Mouse (Mus musculus) spleen, adult 2 months (tissue): ENCODE data around the gene Mei1. TPM values are rescaled to one million over a fixed set of nuclear protein-coding genes. Genes with fewer than 3 reads are reported as not detected.

Experiments used
- DNase-seq, 2 experiments: peaks; one replicate each; pipeline versions ENCODE4 v3.0.0 to v3.0.0-alpha.2; 2012 to 2021; ENCODE audit warnings: low spot score in 2 of 2, low read depth in 1 of 2
- H3K27ac ChIP-seq: fragments of 200-500 bp; 2 replicates; pipeline ENCODE4 v1.5.1; 2012; ENCODE audit warnings: low read length, inconsistent platforms; ENCODE audit not compliant: insufficient read depth
- H3K27me3 ChIP-seq: fragments of 200-500 bp; 2 replicates; pipeline ENCODE4 v1.6.1; 2012; ENCODE audit warnings: mild to moderate bottlenecking, moderate library complexity, low read length, inconsistent platforms; ENCODE audit not compliant: control insufficient read depth, insufficient read depth
- H3K36me3 ChIP-seq: fragments of 200-500 bp; 2 replicates; pipeline ENCODE4 v1.6.1; 2012; ENCODE audit warnings: mild to moderate bottlenecking, low read length, inconsistent platforms; ENCODE audit not compliant: control insufficient read depth, insufficient read depth
- H3K4me1 ChIP-seq: fragments of 200-500 bp; 2 replicates; pipeline ENCODE4 v1.6.1; 2011; ENCODE audit warnings: inconsistent platforms; ENCODE audit not compliant: control insufficient read depth, insufficient read depth, insufficient read length
- H3K4me3 ChIP-seq: fragments of 200-500 bp; 2 replicates; pipeline ENCODE4 v1.5.1; 2011; ENCODE audit warnings: mild to moderate bottlenecking, inconsistent platforms; ENCODE audit not compliant: insufficient read depth, insufficient read length; ENCODE audit errors: extremely low read depth
- CTCF ChIP-seq: fragments of 200-500 bp; IDR thresholded peaks from 2 replicates; pipeline ENCODE4 v1.5.1; 2011; ENCODE audit warnings: mild to moderate bottlenecking, inconsistent platforms; ENCODE audit not compliant: insufficient read depth, insufficient read length, insufficient replicate concordance; ENCODE audit errors: extremely low read depth
- POLR2A ChIP-seq: fragments of 200-500 bp; IDR thresholded peaks from 2 replicates; pipeline ENCODE4 v1.6.1; 2011; ENCODE audit warnings: low read depth, low read length, inconsistent platforms
- WGBS: fragments of 180-500 bp; shearing (Covaris S2); methylation state at CpG from one replicate; pipeline ENCODE4 v1.1.7; 2018; 5-methylcytosine and 5-hydroxymethylcytosine counted together
- polyA plus RNA-seq: library from polyadenylated mRNA; depleted of rRNA; stranded (reverse); fragments of >200 nt; gene quantifications from 2 replicates; pipeline ENCODE4 v1.2.3, GENCODE M21; 2012

Gene Mei1
- polyA plus RNA-seq, 1 experiment, result not detected

DNA sequence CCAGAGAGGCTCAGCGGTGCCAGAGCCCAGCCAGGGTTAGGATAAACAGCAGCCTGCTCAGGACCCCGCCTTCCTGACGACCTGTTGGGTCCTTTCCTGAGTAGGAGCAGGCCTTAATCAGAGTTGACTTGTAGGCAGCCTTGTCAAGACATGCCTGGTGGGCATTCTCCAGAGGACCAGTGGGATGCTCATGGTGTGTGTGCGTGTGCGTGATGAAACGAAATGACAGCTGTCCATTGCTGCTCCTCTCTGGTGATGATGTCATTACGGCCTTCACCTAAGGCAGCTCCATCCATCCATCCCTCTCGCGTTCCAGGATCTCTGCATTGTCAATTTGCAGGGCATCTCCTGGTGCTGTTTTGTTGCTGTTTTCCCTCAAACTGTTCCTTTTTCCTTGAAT, 89.7 kb downstream of the Mei1 start:
- no peak overlapping the region for H3K27ac ChIP-seq
- TF ChIP-seq POLR2A (no peak), CTCF (no peak)
- H3K27me3 ChIP-seq, result no peaks in the 10 kb centered on the region
- no peak overlapping the region for H3K4me3 ChIP-seq
- DNase-seq, result no peak
- H3K36me3 ChIP-seq, result no peaks in the 10 kb centered on the region
- 89% methylated on average over 9 of the region's 9 CpGs for WGBS
- peaks cover 50% of the 10 kb centered on the region for H3K4me1 ChIP-seq

DNA sequence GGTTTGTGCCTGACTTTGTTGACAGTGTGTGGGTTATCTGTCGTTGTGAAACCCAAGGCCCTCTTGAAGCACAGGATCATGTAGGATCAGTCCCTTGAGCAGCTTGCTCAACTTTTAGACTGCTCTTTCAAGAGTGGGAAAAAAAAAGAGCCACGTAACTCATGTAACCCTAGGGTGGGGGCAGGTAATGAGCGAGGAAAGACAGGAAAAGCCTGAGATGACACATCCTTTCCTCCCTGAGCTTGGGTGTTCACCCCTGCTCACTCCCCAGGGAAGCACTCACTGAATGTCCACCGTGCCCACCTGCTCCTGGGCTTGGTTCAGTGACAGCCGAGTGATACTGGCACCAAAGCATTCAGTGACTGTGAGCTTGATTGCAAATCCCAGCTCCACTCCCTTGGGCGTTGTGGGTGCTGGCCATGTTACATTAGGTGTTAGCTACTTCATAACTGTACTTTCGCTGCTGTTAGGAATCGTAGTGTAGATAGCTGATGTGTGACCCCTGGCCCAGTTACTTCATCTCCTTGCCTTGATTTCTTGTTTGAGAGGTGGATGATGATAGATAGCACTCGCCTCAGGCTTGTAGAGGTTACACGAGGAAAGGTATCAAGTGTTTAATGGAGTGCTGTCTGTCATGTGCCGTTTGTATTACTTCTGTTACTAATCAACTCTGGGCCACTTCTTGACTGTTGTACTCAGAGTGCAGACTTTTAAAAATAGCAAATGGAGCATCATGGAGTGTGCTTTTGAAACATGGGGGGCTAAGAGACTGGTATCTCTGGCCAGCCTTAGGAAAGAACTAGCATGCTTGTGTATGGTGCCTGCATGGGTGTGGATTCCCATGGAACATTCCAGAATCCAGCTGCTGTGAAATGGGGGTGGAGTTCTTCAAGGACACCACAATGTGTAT, 91.2 kb downstream of the Mei1 start:
- Histone ChIP-seq H3K36me3 (no peaks in the 10 kb centered on the region), H3K4me1 (peaks cover 53% of the 10 kb centered on the region), H3K4me3 (no peak overlapping the region), H3K27ac (peak overlapping the region; percentile 40; the same call in 1 of the 2 replicates), H3K27me3 (no peaks in the 10 kb centered on the region)
- no peak for DNase-seq
- WGBS, result 50% methylated on average over 11 of the region's 11 CpGs
- no peak for TF ChIP-seq CTCF
- TF ChIP-seq POLR2A, result no peak

DNA sequence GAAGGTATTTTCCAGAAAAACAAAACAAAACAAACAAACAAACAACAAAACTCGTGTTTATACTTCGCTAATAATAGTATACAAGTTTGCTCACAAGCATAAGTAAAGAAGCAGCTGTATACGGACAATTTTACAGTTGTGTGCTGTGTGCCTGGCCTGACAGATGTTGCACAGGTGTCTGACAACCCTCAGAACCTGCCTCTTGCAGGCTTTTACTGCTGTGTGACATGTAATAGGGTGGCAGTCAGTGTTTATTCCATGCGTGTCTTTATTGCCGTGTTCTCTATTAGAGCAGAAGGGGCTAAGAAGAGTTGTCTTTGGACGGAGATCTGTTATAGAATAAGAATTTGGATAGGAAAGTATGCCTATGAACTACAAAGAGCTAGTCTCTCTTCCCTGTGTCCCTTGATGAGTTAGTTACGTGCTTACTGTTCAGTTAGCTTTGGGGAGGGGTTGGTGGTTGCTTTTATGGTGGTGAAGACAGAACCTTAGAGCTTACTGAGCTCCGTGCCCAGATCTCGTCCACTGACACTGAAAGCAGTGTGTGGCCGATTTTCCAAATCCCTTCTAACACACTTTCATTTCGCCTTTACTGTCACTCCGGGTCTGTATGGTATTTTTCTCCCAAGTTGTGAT, 92.3 kb downstream of the Mei1 start:
- Histone ChIP-seq H3K4me1 (peaks cover 51% of the 10 kb centered on the region; the same call in 1 of the 2 replicates), H3K4me3 (no peak overlapping the region), H3K27ac (peak overlapping the region; percentile 31), H3K27me3 (no peaks in the 10 kb centered on the region), H3K36me3 (no peaks in the 10 kb centered on the region)
- TF ChIP-seq CTCF, result no peak
- 74% methylated on average over 12 of the region's 12 CpGs for WGBS
- DNase-seq, result no peak

DNA sequence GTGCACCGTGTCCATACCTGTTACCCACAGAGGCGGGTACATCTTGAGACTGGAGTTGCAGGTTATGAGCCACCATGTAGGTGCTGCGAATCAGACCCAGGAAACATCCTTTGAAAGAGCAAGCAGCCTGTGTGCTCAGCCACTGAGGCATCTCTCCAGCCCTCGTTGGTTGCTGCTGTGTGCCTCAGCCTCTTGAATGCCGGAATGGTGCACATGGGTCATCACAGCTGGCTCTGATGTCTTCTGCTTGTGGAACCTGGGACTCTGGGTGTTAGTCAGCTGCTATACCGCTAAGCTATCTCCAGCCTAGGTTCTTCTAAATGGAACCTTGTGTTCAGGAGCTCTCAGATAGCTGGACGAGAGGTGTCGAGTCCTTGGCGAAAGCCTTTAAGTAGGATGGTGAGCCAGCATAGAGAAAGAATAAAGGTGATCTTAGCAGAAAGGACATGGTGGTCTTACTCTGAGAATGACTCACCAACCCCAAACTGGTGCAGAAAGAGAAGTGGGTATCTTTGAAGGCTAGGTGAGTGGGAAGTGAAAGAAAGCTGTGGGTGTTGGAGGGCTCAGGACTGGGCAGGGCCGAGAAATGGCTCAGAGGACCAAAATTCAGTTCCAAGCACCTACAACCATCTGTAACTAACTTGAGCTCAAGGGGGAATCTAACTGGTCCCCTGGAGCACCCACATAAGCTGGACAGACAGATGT, 93.7 kb downstream of the Mei1 start:
- WGBS, result 52% methylated on average over 10 of the region's 10 CpGs
- TF ChIP-seq POLR2A (no peak), CTCF (no peak)
- no peaks in the 10 kb centered on the region for H3K36me3 ChIP-seq
- H3K27me3 ChIP-seq, result no peaks in the 10 kb centered on the region
- H3K27ac ChIP-seq, result peak overlapping the region; percentile 57
- H3K4me3 ChIP-seq, result no peak overlapping the region
- H3K4me1 ChIP-seq, result peaks cover 63% of the 10 kb centered on the region
- no peak for DNase-seq

DNA sequence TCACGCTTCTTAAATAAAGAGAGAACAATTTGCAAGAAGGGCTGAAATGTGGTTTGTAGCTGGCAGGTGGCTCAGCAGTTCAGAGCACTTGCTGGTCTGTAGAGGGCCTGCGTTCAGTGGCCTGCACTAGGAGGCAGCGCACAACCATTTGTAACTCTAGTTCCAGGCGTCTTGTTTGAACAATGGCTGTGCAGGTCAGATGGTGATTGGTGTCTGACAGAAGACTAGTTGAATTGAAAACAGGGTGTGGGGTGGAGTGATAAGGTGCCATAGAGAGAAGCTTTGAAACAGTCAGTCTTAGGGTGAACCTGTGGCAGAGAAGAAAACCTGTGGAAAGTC, 94.2 kb downstream of the Mei1 start:
- H3K4me3 ChIP-seq, result no peak overlapping the region
- H3K27me3 ChIP-seq, result no peaks in the 10 kb centered on the region
- no peaks in the 10 kb centered on the region for H3K36me3 ChIP-seq
- WGBS, result 23% methylated on average over 4 of the region's 4 CpGs
- TF ChIP-seq CTCF (no peak), POLR2A (no peak)
- DNase-seq, result no peak
- H3K4me1 ChIP-seq, result peaks cover 66% of the 10 kb centered on the region
- H3K27ac ChIP-seq, result peak overlapping the region; percentile 57

DNA sequence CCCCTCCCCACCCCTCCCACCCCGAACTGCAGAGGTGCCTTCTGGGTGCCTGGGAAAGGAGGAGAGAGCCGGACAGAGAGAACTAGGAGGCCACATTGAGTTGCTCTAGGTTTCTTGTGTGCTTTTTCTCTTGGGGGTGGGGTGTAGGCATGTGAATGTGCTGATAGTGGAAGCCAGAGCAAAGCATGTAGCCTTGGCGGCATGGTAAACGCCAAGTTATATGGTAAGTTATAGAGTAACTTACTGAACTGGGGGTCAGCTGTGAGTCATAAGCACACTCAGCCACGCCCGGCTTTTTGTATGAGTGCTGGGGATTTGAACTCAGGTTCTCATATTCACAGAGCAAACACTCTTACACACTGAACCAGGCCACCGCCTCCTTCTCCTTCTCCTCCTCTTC, 94.7 kb downstream of the Mei1 start:
- 67% methylated on average over 7 of the region's 7 CpGs for WGBS
- TF ChIP-seq CTCF (no peak), POLR2A (no peak)
- Histone ChIP-seq H3K4me3 (no peak overlapping the region), H3K4me1 (peaks cover 65% of the 10 kb centered on the region), H3K27ac (peak overlapping the region; percentile 71), H3K27me3 (no peaks in the 10 kb centered on the region), H3K36me3 (no peaks in the 10 kb centered on the region)
- DNase-seq, result no peak
